Mouse (Mus musculus): Measurements from ENCODE around the gene Cd200r4.

GRCm38 (mm10) chr16:44772577-44772976, 39.0 kb upstream of the Cd200r4 start:
- no peak for TF ChIP-seq POLR2A (IDR thresholded peaks at IDR 0.05; ENCODE audit: insufficient read depth, low read length)
- TF ChIP-seq CTCF (IDR thresholded peaks at IDR 0.05; ENCODE audit: low read depth, low read length): no peak
- no peak for TF ChIP-seq EP300 (IDR thresholded peaks at IDR 0.05; ENCODE audit: insufficient read depth, low read depth, low read length)
